Mouse (Mus musculus): Measurements from ENCODE around the gene Pkdrej. TPM values are rescaled to one million over a fixed set of nuclear protein-coding genes. Genes with fewer than 3 reads are reported as not detected.

The Pkdrej gene
- total and polyA plus RNA-seq, 3 experiments = 1.8 to 4.2 (median 3.9) TPM

DNA sequence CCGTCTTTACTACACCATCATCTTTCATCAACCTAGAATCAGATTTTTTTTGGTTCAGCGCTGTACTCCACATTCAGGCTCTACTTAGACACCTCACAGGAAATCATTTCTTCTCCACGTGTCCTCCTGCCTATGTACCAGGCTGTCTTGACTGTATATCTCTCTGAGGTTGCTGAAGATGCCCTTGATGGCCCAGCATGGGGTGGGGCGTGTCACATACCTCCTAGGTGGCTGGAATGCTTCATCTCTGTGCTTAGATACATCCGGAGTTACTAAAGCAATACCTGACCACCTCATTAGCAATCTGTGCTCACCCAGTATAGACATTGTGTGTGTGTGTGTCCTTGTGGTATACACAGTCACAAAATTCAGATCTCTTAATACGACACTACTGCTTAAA, 26.0 kb downstream of the Pkdrej start:
- no peaks in the 10 kb centered on the region for H3K27me3 ChIP-seq (ENCODE audit: control insufficient read depth, insufficient read depth, low read length)
- peaks cover 15% of the 10 kb centered on the region for H3K36me3 ChIP-seq (ENCODE audit: control insufficient read depth, insufficient read depth, low read length)
- WGBS = 67% methylated on average over 6 of the region's 6 CpGs
- no peak for DNase-seq
- no peaks in the 10 kb centered on the region for H3K79me2 ChIP-seq (replicated peaks; ENCODE audit: control insufficient read depth, insufficient read depth, low read length)
- intact Hi-C loops (cut with DNase I) = no loop called here
- no peak overlapping the region for H3K4me3 ChIP-seq
- no peak overlapping the region for H3K27ac ChIP-seq
- H3K9ac ChIP-seq (ENCODE audit: low read depth, low read length) = no peak overlapping the region
- no peak for TF ChIP-seq POLR2A (IDR thresholded peaks at IDR 0.05; ENCODE audit: insufficient read depth, low read depth, low read length)
- TF ChIP-seq EP300 (IDR thresholded peaks at IDR 0.05; ENCODE audit: insufficient read depth, low read depth, low read length) = no peak
- TF ChIP-seq CTCF (IDR thresholded peaks at IDR 0.05) = no peak
- no peaks in the 10 kb centered on the region for H3K4me1 ChIP-seq (ENCODE audit: control insufficient read depth, insufficient read depth, low read length)

- WGBS = 38% methylated on average over 1 of the region's 1 CpGs
- DNase-seq = peak; percentile 67 to 79
- Histone ChIP-seq H3K9ac (ENCODE audit: low read depth, low read length) (no peak overlapping the region), H3K79me2 (replicated peaks; ENCODE audit: control insufficient read depth, insufficient read depth, low read length) (no peaks in the 10 kb centered on the region), H3K4me1 (ENCODE audit: control insufficient read depth, insufficient read depth, low read length) (peaks cover 2% of the 10 kb centered on the region; the same call in 1 of the 2 replicates), H3K27me3 (ENCODE audit: control insufficient read depth, insufficient read depth, low read length) (no peaks in the 10 kb centered on the region), H3K27ac (no peak overlapping the region), H3K4me3 (no peak overlapping the region), H3K36me3 (ENCODE audit: control insufficient read depth, insufficient read depth, low read length) (peaks cover 11% of the 10 kb centered on the region)
- intact Hi-C loops (cut with DNase I) = loop anchor here (5.0 kb wide), 1 partner anchor 36 kb away; no protein-coding TSS in a partner anchor
- TF ChIP-seq EP300 (IDR thresholded peaks at IDR 0.05; ENCODE audit: insufficient read depth, low read depth, low read length) (no peak), CTCF (IDR thresholded peaks at IDR 0.05) (no peak), POLR2A (IDR thresholded peaks at IDR 0.05; ENCODE audit: insufficient read depth, low read depth, low read length) (no peak)
Observed at GRCm38 (mm10) chr15:85792819-85793218, 28.7 kb downstream of the Pkdrej start.

- WGBS = 74% methylated on average over 4 of the region's 4 CpGs
- intact Hi-C loops (cut with DNase I) = loop anchor here (5.0 kb wide), 1 partner anchor 34 kb away; no protein-coding TSS in a partner anchor
- TF ChIP-seq CTCF (IDR thresholded peaks at IDR 0.05) (no peak), EP300 (IDR thresholded peaks at IDR 0.05; ENCODE audit: insufficient read depth, low read depth, low read length) (no peak), POLR2A (IDR thresholded peaks at IDR 0.05; ENCODE audit: insufficient read depth, low read depth, low read length) (no peak)
Observed at GRCm38 (mm10) chr15:85791449-85791848, 30.1 kb downstream of the Pkdrej start.

DNA sequence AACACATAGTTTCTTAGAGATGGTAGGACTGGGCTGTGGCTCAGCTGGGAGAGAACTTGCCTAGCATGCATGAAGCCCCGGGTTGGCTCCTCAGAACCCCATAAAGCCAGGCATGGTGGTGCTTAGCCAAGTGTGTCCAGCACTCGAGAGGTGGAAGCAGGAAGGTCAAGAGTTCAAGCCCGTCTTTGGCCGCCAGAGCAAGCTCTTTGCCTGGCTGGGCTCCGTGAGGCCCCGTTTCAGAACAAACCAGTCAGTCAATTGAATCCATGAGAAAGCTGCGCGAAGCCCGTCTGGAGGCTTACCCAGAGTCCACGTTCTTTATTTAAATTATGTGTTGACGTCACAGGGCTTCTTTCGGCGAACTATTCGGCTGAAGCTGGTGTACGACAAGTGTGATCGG, 32.9 kb downstream of the Pkdrej start:
- H3K27ac ChIP-seq = peak overlapping the region; percentile 40
- no peaks in the 10 kb centered on the region for H3K79me2 ChIP-seq (replicated peaks; ENCODE audit: control insufficient read depth, insufficient read depth, low read length)
- no peak overlapping the region for H3K4me3 ChIP-seq
- peaks cover 11% of the 10 kb centered on the region for H3K36me3 ChIP-seq (ENCODE audit: control insufficient read depth, insufficient read depth, low read length)
- peaks cover 2% of the 10 kb centered on the region; the same call in 1 of the 2 replicates for H3K4me1 ChIP-seq (ENCODE audit: control insufficient read depth, insufficient read depth, low read length)
- H3K9ac ChIP-seq (ENCODE audit: low read depth, low read length) = no peak overlapping the region
- intact Hi-C loops (cut with DNase I) = no loop called here
- peak in 1 of 2 experiments; percentile 17 for DNase-seq
- 49% methylated on average over 16 of the region's 16 CpGs for WGBS
- H3K27me3 ChIP-seq (ENCODE audit: control insufficient read depth, insufficient read depth, low read length) = no peaks in the 10 kb centered on the region
- no peak for TF ChIP-seq POLR2A (IDR thresholded peaks at IDR 0.05; ENCODE audit: insufficient read depth, low read depth, low read length)
- TF ChIP-seq EP300 (IDR thresholded peaks at IDR 0.05; ENCODE audit: insufficient read depth, low read depth, low read length) = no peak
- no peak for TF ChIP-seq CTCF (IDR thresholded peaks at IDR 0.05)

More at GRCm38 (mm10) chr15:85791449-85791848, 30.1 kb downstream of the Pkdrej start:
- Histone ChIP-seq H3K9ac (ENCODE audit: low read depth, low read length) (no peak overlapping the region), H3K27ac (no peak overlapping the region), H3K79me2 (replicated peaks; ENCODE audit: control insufficient read depth, insufficient read depth, low read length) (no peaks in the 10 kb centered on the region), H3K4me1 (ENCODE audit: control insufficient read depth, insufficient read depth, low read length) (peaks cover 2% of the 10 kb centered on the region; the same call in 1 of the 2 replicates), H3K27me3 (ENCODE audit: control insufficient read depth, insufficient read depth, low read length) (no peaks in the 10 kb centered on the region), H3K4me3 (no peak overlapping the region), H3K36me3 (ENCODE audit: control insufficient read depth, insufficient read depth, low read length) (peaks cover 11% of the 10 kb centered on the region)
- DNase-seq = no peak

GRCm38 (mm10) chr15:85788051-85788450, 33.5 kb downstream of the Pkdrej start:
- Histone ChIP-seq H3K36me3 (ENCODE audit: control insufficient read depth, insufficient read depth, low read length) (peaks cover 11% of the 10 kb centered on the region), H3K27ac (no peak overlapping the region), H3K79me2 (replicated peaks; ENCODE audit: control insufficient read depth, insufficient read depth, low read length) (no peaks in the 10 kb centered on the region), H3K27me3 (ENCODE audit: control insufficient read depth, insufficient read depth, low read length) (no peaks in the 10 kb centered on the region), H3K4me1 (ENCODE audit: control insufficient read depth, insufficient read depth, low read length) (peaks cover 2% of the 10 kb centered on the region; the same call in 1 of the 2 replicates), H3K9ac (ENCODE audit: low read depth, low read length) (no peak overlapping the region), H3K4me3 (no peak overlapping the region)
- 85% methylated on average over 4 of the region's 4 CpGs for WGBS
- DNase-seq = no peak
- TF ChIP-seq CTCF (IDR thresholded peaks at IDR 0.05) (no peak), EP300 (IDR thresholded peaks at IDR 0.05; ENCODE audit: insufficient read depth, low read depth, low read length) (no peak), POLR2A (IDR thresholded peaks at IDR 0.05; ENCODE audit: insufficient read depth, low read depth, low read length) (no peak)
- intact Hi-C loops (cut with DNase I) = no loop called here

DNA sequence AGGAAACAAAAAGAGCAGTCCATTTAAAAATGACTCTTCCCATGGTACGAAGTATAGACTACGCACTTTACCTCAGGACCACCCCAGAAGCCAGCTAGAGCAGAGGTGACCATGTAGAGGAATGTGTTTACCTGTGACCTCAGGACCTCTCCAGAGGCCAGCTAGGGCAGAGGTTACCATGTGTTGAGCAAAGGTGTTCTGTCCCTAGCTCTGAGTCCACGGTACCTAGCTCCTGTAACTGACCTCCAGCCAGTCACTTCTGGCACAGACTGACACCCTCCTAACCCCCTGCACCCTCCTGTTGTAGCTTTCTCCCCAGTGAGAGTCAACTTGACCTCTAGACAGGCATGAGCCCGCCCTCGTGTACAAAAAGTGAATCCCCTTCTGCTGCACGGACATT, 34.1 kb downstream of the Pkdrej start:
- Histone ChIP-seq H3K4me3 (no peak overlapping the region), H3K79me2 (replicated peaks; ENCODE audit: control insufficient read depth, insufficient read depth, low read length) (no peaks in the 10 kb centered on the region), H3K36me3 (ENCODE audit: control insufficient read depth, insufficient read depth, low read length) (peaks cover 10% of the 10 kb centered on the region), H3K27ac (no peak overlapping the region), H3K4me1 (ENCODE audit: control insufficient read depth, insufficient read depth, low read length) (peaks cover 2% of the 10 kb centered on the region; the same call in 1 of the 2 replicates), H3K27me3 (ENCODE audit: control insufficient read depth, insufficient read depth, low read length) (no peaks in the 10 kb centered on the region), H3K9ac (ENCODE audit: low read depth, low read length) (no peak overlapping the region)
- intact Hi-C loops (cut with DNase I) = no loop called here
- no peak for TF ChIP-seq CTCF (IDR thresholded peaks at IDR 0.05)
- TF ChIP-seq EP300 (IDR thresholded peaks at IDR 0.05; ENCODE audit: insufficient read depth, low read depth, low read length) = no peak
- TF ChIP-seq POLR2A (IDR thresholded peaks at IDR 0.05; ENCODE audit: insufficient read depth, low read depth, low read length) = no peak
- 83% methylated on average over 6 of the region's 6 CpGs for WGBS
- DNase-seq = no peak

All from heart, adult 2 months (tissue).